Mouse (Mus musculus) liver, postnatal 0 days (tissue): ENCODE measurements around the gene Hist1h2bg.

Experiments used
- CTCF ChIP-seq: sonication (generic); IDR thresholded peaks from 2 replicates; pipeline ENCODE4 v1.5.1; 2016; ENCODE audit warnings: antibody characterized with exemption, low read depth
- EP300 ChIP-seq: IDR thresholded peaks from 2 replicates; pipeline ENCODE4 v1.6.1; 2016; ENCODE audit warnings: antibody characterized with exemption, low read depth, mild to moderate bottlenecking

- TF ChIP-seq EP300 (no peak), CTCF (no peak)
Observed at GRCm38 (mm10) chr13:23556906-23557305, 14.3 kb upstream of the Hist1h2bg start.
